Mouse (Mus musculus): ENCODE measurements around the gene Chn1.

Gene Chn1

GRCm38 (mm10) chr2:73615456-73615855 lies 159.7 kb downstream of the Chn1 start:
- TF ChIP-seq GATA4 (IDR thresholded peaks at IDR 0.05; ENCODE audit: insufficient replicate concordance, low read length), result no peak

- TF ChIP-seq GATA4 (IDR thresholded peaks at IDR 0.05; ENCODE audit: insufficient replicate concordance, low read length), result no peak
Observed at GRCm38 (mm10) chr2:73614303-73614702, 160.8 kb downstream of the Chn1 start.

- TF ChIP-seq GATA4 (IDR thresholded peaks at IDR 0.05; ENCODE audit: insufficient replicate concordance, low read length), result no peak
Observed at GRCm38 (mm10) chr2:73612941-73613340, 162.2 kb downstream of the Chn1 start.

- TF ChIP-seq GATA4 (IDR thresholded peaks at IDR 0.05; ENCODE audit: insufficient replicate concordance, low read length), result no peak
Observed at GRCm38 (mm10) chr2:73612367-73612914, 162.7 kb downstream of the Chn1 start.

GRCm38 (mm10) chr2:73611798-73612197 lies 163.3 kb downstream of the Chn1 start:
- TF ChIP-seq GATA4 (IDR thresholded peaks at IDR 0.05; ENCODE audit: insufficient replicate concordance, low read length), result no peak

GRCm38 (mm10) chr2:73609724-73610210 lies 165.4 kb downstream of the Chn1 start:
- no peak for TF ChIP-seq GATA4 (IDR thresholded peaks at IDR 0.05; ENCODE audit: insufficient replicate concordance, low read length)

- no peak; the same call in 1 of the 2 replicates for TF ChIP-seq GATA4 (IDR thresholded peaks at IDR 0.05; ENCODE audit: insufficient replicate concordance, low read length)
Observed at GRCm38 (mm10) chr2:73609067-73609723, 166.0 kb downstream of the Chn1 start.

GRCm38 (mm10) chr2:73608391-73608790 lies 166.8 kb downstream of the Chn1 start:
- TF ChIP-seq GATA4 (IDR thresholded peaks at IDR 0.05; ENCODE audit: insufficient replicate concordance, low read length), result no peak

- TF ChIP-seq GATA4 (IDR thresholded peaks at IDR 0.05; ENCODE audit: insufficient replicate concordance, low read length), result no peak
Observed at GRCm38 (mm10) chr2:73607609-73608008, 167.5 kb downstream of the Chn1 start.

GRCm38 (mm10) chr2:73607146-73607545 lies 168.0 kb downstream of the Chn1 start:
- TF ChIP-seq GATA4 (IDR thresholded peaks at IDR 0.05; ENCODE audit: insufficient replicate concordance, low read length), result no peak

- TF ChIP-seq GATA4 (IDR thresholded peaks at IDR 0.05; ENCODE audit: insufficient replicate concordance, low read length), result no peak
Observed at GRCm38 (mm10) chr2:73606616-73607015, 168.5 kb downstream of the Chn1 start.

GRCm38 (mm10) chr2:73605077-73605476 lies 170.1 kb downstream of the Chn1 start:
- TF ChIP-seq GATA4 (IDR thresholded peaks at IDR 0.05; ENCODE audit: insufficient replicate concordance, low read length), result no peak

GRCm38 (mm10) chr2:73604579-73604978 lies 170.6 kb downstream of the Chn1 start:
- TF ChIP-seq GATA4 (IDR thresholded peaks at IDR 0.05; ENCODE audit: insufficient replicate concordance, low read length), result no peak

GRCm38 (mm10) chr2:73600650-73601049 lies 174.5 kb downstream of the Chn1 start:
- TF ChIP-seq GATA4 (IDR thresholded peaks at IDR 0.05; ENCODE audit: insufficient replicate concordance, low read length), result no peak

- TF ChIP-seq GATA4 (IDR thresholded peaks at IDR 0.05; ENCODE audit: insufficient replicate concordance, low read length), result no peak
Observed at GRCm38 (mm10) chr2:73597772-73598171, 177.4 kb downstream of the Chn1 start.

GRCm38 (mm10) chr2:73596786-73597185 lies 178.4 kb downstream of the Chn1 start:
- no peak for TF ChIP-seq GATA4 (IDR thresholded peaks at IDR 0.05; ENCODE audit: insufficient replicate concordance, low read length)

- no peak for TF ChIP-seq GATA4 (IDR thresholded peaks at IDR 0.05; ENCODE audit: insufficient replicate concordance, low read length)
Observed at GRCm38 (mm10) chr2:73596326-73596725, 178.8 kb downstream of the Chn1 start.

All from liver, adult (tissue).